21 mouse cellular contexts compared by ENCODE assay signal in the genomic region with DNA sequence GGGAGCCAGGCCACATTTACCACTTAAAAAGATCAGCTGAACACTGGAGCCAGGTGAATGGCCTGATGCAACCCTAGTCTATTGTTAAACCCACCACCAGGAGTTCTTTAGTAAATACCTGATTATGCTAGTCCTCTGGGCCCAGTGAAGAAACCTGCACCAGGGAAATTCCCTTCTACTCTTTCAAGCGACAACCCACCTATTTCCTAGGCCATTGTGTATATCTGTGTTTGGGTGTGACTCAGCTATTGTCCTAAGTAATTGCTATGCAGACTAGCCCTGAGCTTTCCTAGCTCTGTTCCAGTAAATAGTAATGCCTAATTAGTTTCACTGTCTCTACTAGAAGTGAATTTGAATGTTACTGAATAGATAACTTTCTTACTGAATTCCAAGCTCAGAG. TPM values are rescaled to one million over a fixed set of nuclear protein-coding genes. Genes with fewer than 3 reads are reported as not detected.
"Had no signal": no experiment of that assay in that cellular context is flagged by ENCODE, and none has a peak within 500 bp of the region (broad histone marks: within the 10 kb centered on the region; RNA-seq: fewer than 3 reads in every experiment).

No protein-coding gene starts in this region.

- H3K4me1 ChIP-seq: lung, embryonic 15.5 days; midbrain, embryonic 13.5 days had no signal

- H3K9me3 ChIP-seq: lung, embryonic 15.5 days; midbrain, embryonic 10.5 days; midbrain, embryonic 13.5 days; midbrain, embryonic 15.5 days; neural tube, embryonic 13.5 days; neural tube, embryonic 15.5 days had no signal

- H3K36me3 ChIP-seq: lung, embryonic 15.5 days; midbrain, embryonic 10.5 days; midbrain, embryonic 13.5 days; midbrain, embryonic 15.5 days; neural tube, embryonic 13.5 days; neural tube, embryonic 15.5 days had no signal

- ATAC-seq: liver, postnatal 0 days; lung, postnatal 0 days; midbrain, embryonic 13.5 days; midbrain, embryonic 15.5 days had no signal

- H3K27ac ChIP-seq: lung, embryonic 15.5 days; midbrain, embryonic 10.5 days; midbrain, embryonic 13.5 days; midbrain, embryonic 15.5 days; neural tube, embryonic 13.5 days; neural tube, embryonic 15.5 days had no signal

- H3K9ac ChIP-seq: liver, postnatal 0 days; lung, embryonic 15.5 days; midbrain, embryonic 13.5 days; midbrain, embryonic 15.5 days; neural tube, embryonic 13.5 days; neural tube, embryonic 15.5 days had no signal

- H3K4me3 ChIP-seq: lung, embryonic 15.5 days; midbrain, embryonic 10.5 days; midbrain, embryonic 13.5 days; midbrain, embryonic 15.5 days; myocyte; neural tube, embryonic 13.5 days; neural tube, embryonic 15.5 days had no signal

- DNase-seq: liver, postnatal 0 days; lung, adult 2 months; lung, postnatal 14 days; lung, postnatal 36 days; retina, postnatal 1 day; right cerebral cortex, adult 18-20 months; right cerebral cortex, postnatal 25 days; right cerebral cortex, postnatal 4 days; spleen, adult 18-20 months; thymus, adult 2 months; thymus, postnatal 25 days; thymus, postnatal 4 days had no signal

- H3K27me3 ChIP-seq: lung, embryonic 15.5 days; midbrain, embryonic 13.5 days; midbrain, embryonic 15.5 days; neural tube, embryonic 13.5 days; neural tube, embryonic 15.5 days had no signal

- H3K4me2 ChIP-seq: lung, embryonic 15.5 days; midbrain, embryonic 13.5 days; midbrain, embryonic 15.5 days; neural tube, embryonic 13.5 days; neural tube, embryonic 15.5 days had no signal

RNA-seq across cellular contexts. Expression of a gene that starts 7.9 kb away (rescaled TPM):
- total RNA-seq: megakaryocyte-erythroid progenitor cell, adult 5-6 weeks had no signal
